Mouse (Mus musculus) Patski (cell line): Measurements from ENCODE around the gene Isca1. TPM values are rescaled to one million over a fixed set of nuclear protein-coding genes. Genes with fewer than 3 reads are reported as not detected.
A peak's percentile ranks its signal among the peaks of the same experiment; 100 is the strongest.
"Not testable (repeated sequence)": the region's sequence is repeated elsewhere in the genome, so short reads cannot be mapped to it uniquely, and the experiment has no call there.

ENCODE experiments used
- ATAC-seq: fragments of 100-300 bp; one replicate; pipeline ENCODE4 v1.8.0; 2021
- CTCF ChIA-PET: fragments of 350-600 bp; sonication (Branson Sonifier 250); formaldehyde crosslinking; loops from one replicate; lab custom pipeline; 2022; ENCODE audit warnings: inconsistent platforms; lab: Charles Lee
- POLR2A ChIA-PET: fragments of 350-600 bp; sonication (Branson Sonifier 250); formaldehyde crosslinking; loops from one replicate; lab custom pipeline; 2022; ENCODE audit warnings: antibody characterized with exemption, inconsistent platforms; lab: Charles Lee
- DNase-seq: peaks from one replicate; pipeline ENCODE4 v3.0.0-alpha.2; 2011; ENCODE audit warnings: low read depth, low spot score
- H3K27me3 ChIP-seq: fragments of 371-371 bp; one replicate; pipeline ENCODE4 v1.5.1; 2021
- CTCF ChIP-seq: fragments of 100-300 bp; IDR thresholded peaks from one replicate; pipeline ENCODE4 v1.5.1; 2021
- in situ Hi-C: fragments of 300-500 bp; cut with MboI; formaldehyde crosslinking; loops from 3 replicates; pipeline ENCODE4 v1.11.1; 2018; ENCODE audit warnings: low pct_unique_long_range_greater_than_20kb, mixed read lengths
- polyA plus RNA-seq: library from polyadenylated mRNA; unstranded; gene quantifications from one replicate; pipeline ENCODE4 v1.2.3, GENCODE M21; 2021

Isca1 gene
- polyA plus RNA-seq, 1 experiment from 2014 or later, result 89.7 TPM

- H3K27me3 ChIP-seq, result no peaks in the 10 kb centered on the region
- ChIA-PET POLR2A (no interaction called here), CTCF (interaction anchor here (4.3 kb wide), 1 partner anchor 11 kb away, joined by 12 read pairs; no protein-coding TSS in a partner anchor)
- ATAC-seq (no peak), DNase-seq (no peak)
- no peak for TF ChIP-seq CTCF
- in situ Hi-C loops, result no loop called here
Measured at GRCm38 (mm10) chr13:59782145-59782544, 12.5 kb upstream of the Isca1 start, which contains the start of gene Gm49354. TSS of gene Gm49354 (minus strand) at chr13:59782245.

- DNase-seq, H3K27me3 ChIP-seq, in situ Hi-C loops, POLR2A ChIA-PET, ATAC-seq: not testable (repeated sequence)
- TF ChIP-seq CTCF, result peak; percentile 45
- CTCF ChIA-PET, result interaction anchor here (0.7 to 4.3 kb wide), 7 partner anchors 9 to 34 kb away, joined by 3 to 12 read pairs (median 4); no protein-coding TSS in a partner anchor
Measured at GRCm38 (mm10) chr13:59779744-59780264, 10.2 kb upstream of the Isca1 start.

GRCm38 (mm10) chr13:59779213-59779612 lies 9.6 kb upstream of the Isca1 start:
- ATAC-seq (no peak), DNase-seq (no peak)
- CTCF ChIA-PET, result interaction anchor here (0.7 to 4.3 kb wide), 6 partner anchors 8 to 34 kb away, joined by 3 to 12 read pairs (median 4); no protein-coding TSS in a partner anchor
- TF ChIP-seq CTCF, result no peak
- POLR2A ChIA-PET, result no interaction called here
- H3K27me3 ChIP-seq, result no peaks in the 10 kb centered on the region
- in situ Hi-C loops, result no loop called here

GRCm38 (mm10) chr13:59775168-59775567 lies 5.6 kb upstream of the Isca1 start:
- ATAC-seq, result no peak
- POLR2A ChIA-PET, result no interaction called here
- no peak for TF ChIP-seq CTCF
- CTCF ChIA-PET, result interaction anchor here (1.6 kb wide), 1 partner anchor 10 kb away, joined by 8 read pairs; no protein-coding TSS in a partner anchor
- in situ Hi-C loops, result no loop called here
- no peak for DNase-seq
- H3K27me3 ChIP-seq, result no peaks in the 10 kb centered on the region

GRCm38 (mm10) chr13:59771257-59771656 lies 1.6 kb upstream of the Isca1 start:
- DNase-seq, result no peak
- no peaks in the 10 kb centered on the region for H3K27me3 ChIP-seq
- ChIA-PET POLR2A (interaction anchor here (0.5 to 0.6 kb wide), 2 partner anchors 30 to 684 kb away, joined by 3 to 4 read pairs; no protein-coding TSS in a partner anchor), CTCF (interaction anchor here (2.7 kb wide), 1 partner anchor 10 kb away, joined by 12 read pairs; the partner anchor contains the start of gene Gm49354)
- no peak for ATAC-seq
- in situ Hi-C loops, result no loop called here
- no peak for TF ChIP-seq CTCF

GRCm38 (mm10) chr13:59770847-59771246 lies 1.2 kb upstream of the Isca1 start:
- in situ Hi-C loops, result no loop called here
- CTCF ChIA-PET, result interaction anchor here (0.9 to 2.7 kb wide), 3 partner anchors 10 to 976 kb away, joined by 3 to 12 read pairs (median 4); partner anchors contain the start of gene Gm49354
- no peaks in the 10 kb centered on the region for H3K27me3 ChIP-seq
- no peak for TF ChIP-seq CTCF
- DNase-seq (no peak), ATAC-seq (no peak)
- POLR2A ChIA-PET, result interaction anchor here (0.5 to 0.6 kb wide), 2 partner anchors 30 to 685 kb away, joined by 3 to 4 read pairs; no protein-coding TSS in a partner anchor

GRCm38 (mm10) chr13:59770164-59770562 lies 553 bp upstream of the Isca1 start:
- ChIA-PET CTCF (interaction anchor here (0.9 to 2.7 kb wide), 3 partner anchors 11 to 976 kb away, joined by 3 to 12 read pairs (median 4); partner anchors contain the start of gene Gm49354), POLR2A (no interaction called here)
- ATAC-seq (peak; percentile 52), DNase-seq (no peak)
- TF ChIP-seq CTCF, result no peak
- in situ Hi-C loops, result no loop called here
- H3K27me3 ChIP-seq, result no peaks in the 10 kb centered on the region

GRCm38 (mm10) chr13:59768531-59768930 lies 1.1 kb downstream of the Isca1 start:
- TF ChIP-seq CTCF, result no peak
- in situ Hi-C loops, result no loop called here
- no peak for DNase-seq
- ChIA-PET CTCF (interaction anchor here (1.5 kb wide), 1 partner anchor 25 kb away, joined by 4 read pairs; no protein-coding TSS in a partner anchor), POLR2A (interaction anchor here (0.7 to 1.4 kb wide), 2 partner anchors 43 to 175 kb away, joined by 3 read pairs; no protein-coding TSS in a partner anchor)
- H3K27me3 ChIP-seq, result no peaks in the 10 kb centered on the region
- ATAC-seq, result no peak

- POLR2A ChIA-PET, result interaction anchor here (0.6 to 1.4 kb wide), 4 partner anchors 10 to 57 kb away, joined by 3 read pairs; no protein-coding TSS in a partner anchor
- H3K27me3 ChIP-seq, result no peaks in the 10 kb centered on the region
- no peak for DNase-seq
- in situ Hi-C loops, result no loop called here
- CTCF ChIA-PET, result interaction anchor here (1.5 to 2.0 kb wide), 2 partner anchors 9 to 23 kb away, joined by 4 to 5 read pairs; no protein-coding TSS in a partner anchor
- TF ChIP-seq CTCF, result no peak
- ATAC-seq, result no peak
Measured at GRCm38 (mm10) chr13:59766786-59767515, 2.7 kb downstream of the Isca1 start.

GRCm38 (mm10) chr13:59762791-59763190 lies 6.8 kb downstream of the Isca1 start:
- TF ChIP-seq CTCF, result no peak
- POLR2A ChIA-PET, result no interaction called here
- ATAC-seq, result no peak
- CTCF ChIA-PET, result interaction anchor here (1.6 kb wide), 1 partner anchor 29 kb away, joined by 3 read pairs; no protein-coding TSS in a partner anchor
- in situ Hi-C loops, result no loop called here
- H3K27me3 ChIP-seq, result no peaks in the 10 kb centered on the region
- DNase-seq, result no peak
